Mouse (Mus musculus): ENCODE data around the gene Xrcc3.

Gene Xrcc3

DNA sequence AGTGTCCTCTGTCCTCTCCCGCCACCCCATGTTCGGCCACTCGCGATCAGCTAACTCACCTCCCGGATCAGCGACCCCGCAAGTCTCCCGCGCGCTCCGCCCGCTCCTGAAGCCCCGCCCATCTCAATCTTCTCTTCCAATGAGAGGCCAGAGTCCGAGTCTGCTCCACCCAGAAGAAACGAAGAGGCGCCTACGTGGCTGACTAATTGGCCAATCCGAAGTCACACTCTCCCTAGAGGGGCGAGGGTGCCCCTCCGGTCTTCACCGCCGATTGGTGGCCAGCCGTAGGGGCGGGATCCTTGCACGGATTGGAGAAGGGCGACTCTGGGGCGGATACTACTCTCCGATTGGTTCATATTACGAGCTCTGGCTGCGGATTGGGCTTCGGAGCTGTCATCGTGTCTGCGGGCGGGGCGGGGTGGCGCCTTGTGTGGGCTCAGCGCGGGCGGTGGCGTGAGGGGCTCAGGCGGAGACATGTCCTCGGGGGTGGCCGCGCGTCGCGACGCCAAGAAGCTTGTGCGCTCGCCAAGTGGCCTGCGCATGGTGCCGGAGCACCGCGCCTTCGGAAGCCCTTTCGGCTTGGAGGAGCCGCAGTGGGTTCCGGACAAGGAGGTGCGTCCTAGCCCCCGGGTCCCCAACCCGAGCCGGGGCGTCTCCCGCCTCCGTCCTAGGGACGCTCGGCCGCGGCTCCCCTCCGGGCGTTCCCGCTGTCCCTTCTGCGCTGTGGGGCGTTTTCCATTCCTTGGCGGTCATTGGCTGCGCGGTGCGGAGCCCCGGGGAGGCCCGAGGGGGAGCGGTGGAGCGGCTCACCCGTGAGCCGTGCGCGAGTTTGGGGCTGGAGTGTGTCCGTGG lies at the start of gene Xrcc3, which contains the start of gene Zfyve21:
TSS of gene Xrcc3 (minus strand) at position 108 of the 852 bp plus-strand sequence.
TSS of gene Zfyve21 (plus strand) at position 405 of the 852 bp plus-strand sequence.
- peak; percentile 91 for DNase-seq (ENCODE audit: extremely low read depth, low read depth, low spot score)

DNA sequence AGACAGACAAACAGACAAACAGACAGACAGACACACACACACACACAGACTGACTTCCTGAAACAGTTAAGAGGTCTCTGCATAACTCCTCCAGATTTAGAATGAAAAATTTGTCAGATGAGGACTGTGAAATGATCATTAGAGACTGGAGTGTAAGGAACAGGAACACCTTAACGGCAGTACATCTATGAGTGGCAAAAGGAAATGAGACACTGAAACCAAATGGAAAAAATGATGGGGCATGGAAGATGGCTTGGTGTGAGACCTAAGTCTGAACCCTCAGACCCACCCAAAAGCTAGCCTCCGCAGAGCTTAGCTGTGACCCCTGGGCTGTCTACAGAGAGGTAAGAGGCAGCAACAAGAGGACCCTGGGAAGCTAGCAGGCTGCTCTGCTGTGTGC lies 41.8 kb upstream of the Xrcc3 start:
- DNase-seq (ENCODE audit: extremely low read depth, low read depth, low spot score): no peak

DNA sequence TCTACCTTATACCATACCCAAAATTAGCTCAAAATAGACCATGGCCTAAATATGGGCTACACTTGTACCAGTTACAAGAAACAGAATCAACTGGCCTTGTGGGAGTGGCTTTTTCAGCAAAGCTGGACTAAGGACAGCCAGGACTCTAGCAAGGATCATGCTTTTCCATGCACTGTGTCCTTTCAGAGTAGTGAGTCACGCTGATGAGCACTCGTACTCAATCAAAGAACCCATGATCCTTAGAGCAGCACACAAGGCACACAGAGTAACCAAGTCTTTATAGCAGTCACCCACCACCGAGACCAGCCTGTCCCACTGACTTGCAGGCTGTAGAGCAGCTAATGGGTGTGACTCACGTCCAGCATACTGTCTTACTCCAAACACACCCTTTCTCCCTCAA lies 39.9 kb upstream of the Xrcc3 start:
- DNase-seq (ENCODE audit: extremely low read depth, low read depth, low spot score): no peak

DNA sequence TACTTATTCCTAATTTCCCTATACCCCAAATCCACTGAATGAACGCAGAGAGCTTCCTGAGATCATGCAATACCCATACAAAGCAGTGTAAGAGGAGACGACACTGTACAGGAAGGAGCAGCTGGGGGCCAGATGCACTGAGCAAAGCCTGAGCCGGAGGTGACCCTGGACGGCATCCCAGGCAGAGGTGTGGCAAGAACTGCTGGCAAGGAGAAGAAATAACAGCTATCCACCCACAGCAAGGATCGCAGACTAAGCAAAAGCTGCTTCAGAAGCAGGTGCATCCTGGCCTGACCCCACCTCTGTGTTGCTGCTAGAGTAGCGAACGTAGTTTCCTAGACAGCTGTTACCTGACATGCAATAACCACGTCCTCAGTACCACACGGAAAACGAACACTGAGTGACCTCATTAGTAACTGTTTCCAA lies 39.4 kb upstream of the Xrcc3 start:
- DNase-seq (ENCODE audit: extremely low read depth, low read depth, low spot score): peak; percentile 63

DNA sequence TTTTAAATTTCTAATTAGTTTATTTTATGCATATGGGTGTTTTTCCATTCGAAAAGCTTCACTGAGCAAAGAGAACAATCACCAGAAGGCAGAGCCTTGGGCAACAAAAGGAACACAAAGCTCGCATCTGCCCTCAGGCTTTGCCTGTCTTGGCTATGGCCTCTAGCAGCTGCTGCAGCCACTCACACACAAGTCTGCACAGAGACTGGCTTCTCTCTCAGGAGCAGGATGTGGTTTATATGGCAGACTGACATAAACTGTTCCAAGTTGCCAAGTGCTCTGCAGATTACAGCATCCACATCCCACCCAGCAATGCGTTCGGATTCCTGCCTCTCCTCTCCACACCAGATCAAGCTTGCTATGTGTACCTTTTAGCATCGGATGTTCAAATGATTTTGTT lies 38.1 kb upstream of the Xrcc3 start:
- no peak for DNase-seq (ENCODE audit: extremely low read depth, low read depth, low spot score)

DNA sequence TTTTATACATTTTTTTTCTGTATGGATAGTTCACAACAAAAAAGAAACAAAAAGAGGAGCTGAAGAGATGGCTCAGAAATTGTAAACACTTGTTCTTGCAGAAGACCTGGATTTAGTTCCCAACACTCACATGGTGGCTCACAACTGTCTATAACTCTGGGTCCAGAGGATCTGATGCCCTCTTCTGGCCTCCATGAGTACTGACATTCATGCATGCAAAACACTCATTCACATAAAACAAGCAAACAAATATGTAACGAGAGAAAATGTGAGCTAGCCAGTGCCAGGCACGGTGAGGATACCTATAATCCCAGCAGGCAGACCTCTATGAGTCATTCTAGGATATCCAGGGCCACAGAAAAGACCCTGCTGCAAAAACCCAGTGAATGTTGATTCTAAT lies 37.6 kb upstream of the Xrcc3 start:
- DNase-seq (ENCODE audit: extremely low read depth, low read depth, low spot score): no peak

DNA sequence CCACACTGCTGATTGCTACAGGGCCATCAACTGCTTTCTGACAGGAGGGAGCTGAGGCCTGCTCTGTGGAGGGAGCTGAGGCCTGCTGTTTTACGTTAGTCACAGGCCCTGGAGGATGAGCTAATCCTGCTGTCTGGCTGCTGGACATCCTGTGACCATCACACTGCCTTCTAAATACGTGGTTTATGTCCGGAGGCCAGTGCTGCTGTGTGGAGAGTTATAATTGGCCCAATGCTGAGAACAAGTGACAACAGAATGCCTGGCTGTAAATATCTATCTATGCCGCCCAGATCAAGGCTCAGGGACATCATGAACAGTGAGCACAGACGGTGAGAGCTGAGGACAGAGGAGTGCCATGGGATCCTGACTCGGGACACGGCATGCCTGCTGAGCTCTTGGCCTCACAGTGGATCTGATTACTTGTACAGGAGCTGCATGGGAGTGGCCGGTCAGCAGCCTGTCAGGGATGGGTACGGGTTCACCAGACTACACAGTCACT lies 34.7 kb upstream of the Xrcc3 start:
- no peak for DNase-seq (ENCODE audit: extremely low read depth, low read depth, low spot score)

DNA sequence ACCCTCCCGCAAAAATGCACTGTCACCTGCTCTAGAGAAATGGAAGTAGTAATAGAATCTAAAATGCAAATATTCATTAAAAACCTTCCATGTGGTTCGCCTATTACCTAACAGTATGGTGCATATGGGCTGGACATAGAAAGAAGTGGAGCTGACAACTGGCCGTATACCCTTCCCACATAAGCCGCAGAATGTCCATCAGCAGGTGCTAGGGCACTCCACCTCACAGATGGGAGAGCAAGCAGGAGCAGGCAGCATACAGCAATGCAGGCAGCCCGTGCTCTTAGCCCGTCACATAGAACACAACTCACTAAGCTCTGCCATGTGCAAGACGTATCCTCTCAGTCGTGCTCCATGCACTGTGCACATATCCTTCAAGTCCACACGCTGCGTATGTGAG lies 33.1 kb upstream of the Xrcc3 start:
- DNase-seq (ENCODE audit: extremely low read depth, low read depth, low spot score): no peak

DNA sequence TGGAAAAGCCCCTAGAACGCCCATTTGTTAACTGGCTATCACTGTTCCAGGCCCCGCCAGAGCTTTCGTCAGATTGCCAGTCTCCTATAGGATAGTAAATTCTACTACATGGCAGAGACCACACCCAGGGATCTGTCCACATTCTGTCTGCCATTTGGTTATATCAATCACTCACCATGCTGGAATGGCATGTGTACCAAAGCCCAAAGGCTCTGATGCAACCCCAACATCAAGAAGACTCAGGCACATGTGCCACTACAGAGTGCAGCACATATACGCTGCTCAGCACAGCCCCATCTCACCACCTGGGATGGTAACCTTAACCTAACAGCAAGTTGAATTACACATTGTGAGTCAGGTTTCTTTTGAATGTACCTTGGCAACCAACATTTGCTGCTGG lies 32.3 kb upstream of the Xrcc3 start:
- DNase-seq (ENCODE audit: extremely low read depth, low read depth, low spot score): no peak

DNA sequence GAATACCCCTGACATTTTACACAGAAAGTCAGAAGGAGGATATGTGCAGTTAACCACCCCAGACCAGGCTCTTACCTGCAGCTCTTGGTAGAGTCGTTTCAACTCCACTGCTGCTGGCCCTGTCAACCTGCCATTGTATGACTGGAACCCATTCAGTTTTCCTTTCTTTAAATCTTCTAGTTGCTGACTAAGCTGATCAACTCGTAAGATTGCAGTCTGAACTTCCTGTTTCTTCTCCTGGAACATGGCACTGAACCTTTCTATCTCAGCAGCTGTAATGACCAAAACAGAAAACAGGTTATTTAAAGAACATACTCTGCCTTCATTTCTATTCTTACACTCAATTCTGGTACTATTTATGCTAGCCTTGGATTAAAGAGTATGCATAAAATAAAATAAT lies 29.8 kb upstream of the Xrcc3 start:
- no peak for DNase-seq (ENCODE audit: extremely low read depth, low read depth, low spot score)

DNA sequence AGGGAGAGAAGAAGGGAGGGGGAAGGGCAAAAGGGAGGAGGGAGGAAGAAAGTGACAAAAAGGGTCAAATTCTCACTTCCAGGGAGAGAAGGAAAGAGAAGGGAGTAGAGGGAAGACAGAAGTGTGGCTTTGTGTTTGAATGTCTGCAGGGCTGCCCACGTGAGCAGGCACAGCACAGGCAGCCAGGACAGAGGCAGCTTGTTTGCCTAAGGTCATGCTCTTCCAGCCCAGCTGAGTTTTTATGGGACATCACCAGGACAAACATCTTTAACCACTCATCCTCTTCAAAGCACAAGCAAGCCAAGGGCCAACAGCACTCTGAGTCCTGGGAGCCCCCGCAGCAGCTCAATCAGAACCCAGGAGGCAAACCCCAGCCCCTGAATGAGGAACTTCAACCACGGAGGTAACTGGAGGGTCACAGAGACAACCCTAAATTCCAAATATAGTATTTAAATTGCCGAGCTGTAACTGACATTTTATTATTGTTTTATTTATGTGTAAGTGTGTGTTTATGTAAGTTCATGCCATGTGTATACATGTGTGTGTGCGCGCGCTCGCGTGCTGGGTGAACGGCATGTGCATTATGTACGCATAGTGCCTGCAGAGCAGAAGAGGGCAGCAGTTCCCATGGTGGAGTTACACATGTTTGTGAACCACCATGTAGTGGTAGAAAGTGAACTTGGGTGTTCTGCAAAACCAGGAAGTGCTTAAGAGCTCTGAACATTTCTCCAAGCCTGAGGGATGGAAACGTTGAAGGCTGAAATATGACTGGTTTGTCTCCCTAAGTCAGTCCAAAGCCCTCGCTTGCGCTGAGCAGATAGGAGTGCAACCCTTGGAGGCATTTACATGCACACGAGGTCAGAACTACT lies 29.1 kb upstream of the Xrcc3 start:
- DNase-seq (ENCODE audit: extremely low read depth, low read depth, low spot score): no peak

DNA sequence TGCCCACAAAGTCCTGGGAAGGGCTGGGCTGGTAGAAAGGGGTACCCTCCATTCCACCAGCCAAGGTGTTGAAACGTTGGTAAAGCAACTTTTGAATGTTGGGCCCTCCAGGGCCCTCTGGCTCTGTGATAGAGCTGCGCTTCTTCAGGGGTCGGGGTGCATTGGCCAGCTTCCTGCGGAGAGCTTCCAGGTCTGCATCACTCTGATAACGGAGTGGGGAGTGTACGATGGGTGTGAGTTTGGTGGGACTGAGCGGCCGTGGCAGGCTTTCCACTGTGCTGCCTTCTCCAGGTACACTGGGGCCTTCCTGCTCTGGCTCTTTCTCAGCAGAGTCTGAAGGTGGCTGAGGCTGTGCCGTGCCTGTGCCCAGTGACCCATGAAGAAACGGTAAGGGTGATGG lies 19.8 kb upstream of the Xrcc3 start:
- no peak for DNase-seq (ENCODE audit: extremely low read depth, low read depth, low spot score)

DNA sequence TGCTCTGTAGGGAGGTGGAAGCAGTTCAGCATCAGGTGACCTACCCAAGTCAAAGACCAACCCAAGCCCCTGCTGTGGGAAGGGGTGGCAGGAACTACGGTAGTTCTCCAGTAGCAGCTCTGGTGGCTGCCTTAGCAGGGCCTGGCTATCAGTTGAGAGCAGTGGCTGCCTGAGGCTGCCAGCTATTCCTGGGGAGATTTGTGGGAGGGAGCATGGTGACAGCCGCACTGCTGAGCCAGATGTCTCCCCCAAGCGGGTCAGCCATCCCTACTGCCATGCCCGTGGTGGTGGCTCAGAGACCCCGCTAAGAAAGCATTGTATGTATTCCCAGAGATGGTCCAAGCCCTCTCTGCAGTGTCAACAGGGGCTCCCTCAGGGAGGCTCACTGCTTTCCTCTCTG lies 19.0 kb upstream of the Xrcc3 start:
- no peak for DNase-seq (ENCODE audit: extremely low read depth, low read depth, low spot score)

DNA sequence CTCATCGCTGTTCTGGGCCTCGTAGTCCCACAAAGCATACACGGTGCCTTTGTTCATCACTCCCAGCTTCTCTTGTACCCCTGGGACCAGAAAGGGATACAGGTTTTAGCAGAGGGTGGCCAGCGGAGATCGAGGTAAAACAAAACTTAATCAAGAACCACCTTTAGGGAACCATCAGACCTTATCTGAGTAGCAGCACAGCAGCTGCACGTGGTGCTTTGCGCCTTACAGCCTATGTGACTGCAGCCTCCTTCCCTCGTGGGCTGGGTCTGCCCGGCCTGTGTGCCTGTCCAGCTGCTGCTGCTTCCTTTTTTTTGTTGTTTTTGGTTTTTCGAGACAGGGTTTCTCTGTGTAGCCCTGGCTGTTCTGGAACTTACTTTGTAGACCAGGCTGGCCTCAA lies 16.7 kb upstream of the Xrcc3 start:
- no peak for DNase-seq (ENCODE audit: extremely low read depth, low read depth, low spot score)

DNA sequence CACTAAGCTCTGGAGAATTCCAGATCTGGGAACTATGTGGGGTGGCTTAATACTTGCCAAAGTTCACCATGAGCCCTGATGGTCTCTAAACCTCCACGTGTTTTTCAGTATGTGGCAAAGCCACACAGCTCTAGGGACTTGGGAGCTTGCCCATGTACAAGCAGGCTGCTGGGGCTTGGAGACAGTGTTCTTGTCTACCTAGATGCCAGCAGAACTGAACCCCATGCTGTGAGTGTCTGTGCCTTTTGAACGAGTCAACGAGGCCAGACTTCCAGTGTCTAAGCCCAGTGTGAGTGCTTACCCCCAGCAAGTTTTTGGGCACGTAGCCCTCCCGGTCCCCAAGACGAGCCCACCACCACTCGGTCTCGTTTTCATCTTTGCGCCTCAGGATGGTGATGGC lies 16.3 kb upstream of the Xrcc3 start:
- DNase-seq (ENCODE audit: extremely low read depth, low read depth, low spot score): no peak

DNA sequence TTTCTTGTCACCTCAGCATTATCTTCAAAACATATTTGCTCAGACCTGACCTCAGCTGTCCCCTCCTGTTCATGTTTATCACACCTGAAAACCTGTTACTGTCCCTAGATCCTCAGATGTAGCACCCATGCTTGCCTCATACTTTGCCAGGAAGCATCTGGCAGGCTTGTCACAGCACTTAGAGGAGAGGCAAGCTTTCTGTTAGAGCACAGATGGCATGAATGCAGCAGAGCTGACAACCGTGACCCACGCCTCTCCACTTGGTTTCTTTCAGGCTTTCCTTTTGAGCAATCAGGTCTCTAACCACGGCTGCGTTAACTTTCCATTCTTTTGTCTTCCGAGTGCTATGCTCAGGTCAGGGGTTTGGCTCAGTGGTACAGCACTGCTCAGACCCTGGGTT lies 15.8 kb upstream of the Xrcc3 start:
- no peak for DNase-seq (ENCODE audit: extremely low read depth, low read depth, low spot score)

DNA sequence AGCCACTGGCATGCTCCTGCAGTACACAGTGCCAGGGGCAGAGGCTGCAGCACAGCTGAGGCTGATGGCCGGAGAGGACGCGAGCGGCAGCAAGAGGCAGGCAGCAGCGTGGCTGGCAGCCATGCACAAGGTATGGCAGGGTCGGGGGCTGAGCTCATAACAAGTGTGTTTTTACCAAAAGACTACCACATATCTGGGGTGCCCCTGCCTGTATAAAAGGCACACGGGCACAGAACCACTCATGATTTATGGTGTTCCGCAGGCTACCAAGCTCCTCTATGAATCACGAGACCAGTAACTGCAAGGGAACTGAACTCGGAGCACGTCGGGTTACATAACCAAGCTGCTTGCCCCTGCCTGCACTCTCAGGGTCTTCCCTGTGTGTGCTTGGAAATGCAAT lies 13.9 kb upstream of the Xrcc3 start:
- no peak for DNase-seq (ENCODE audit: extremely low read depth, low read depth, low spot score)

DNA sequence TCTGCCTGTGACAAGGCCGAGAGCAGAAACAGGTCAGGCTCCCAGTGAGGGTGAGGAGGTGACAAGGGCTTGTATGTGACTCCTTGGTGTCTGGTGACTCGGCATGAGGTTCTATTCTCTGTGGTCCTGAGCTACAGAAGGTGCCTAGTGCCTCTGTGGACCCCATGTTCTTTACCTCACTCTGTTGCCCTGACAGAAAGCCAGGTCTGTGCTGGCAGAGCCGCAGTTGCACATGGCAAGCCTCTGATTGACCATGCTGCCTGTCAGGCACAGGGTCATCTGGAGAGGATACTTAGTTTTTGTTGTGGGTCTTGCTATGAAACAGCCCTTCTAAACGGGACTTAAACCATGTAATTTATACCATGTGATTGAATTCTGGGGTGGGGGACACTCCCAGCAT lies 8.3 kb upstream of the Xrcc3 start:
- no peak for DNase-seq (ENCODE audit: extremely low read depth, low read depth, low spot score)

DNA sequence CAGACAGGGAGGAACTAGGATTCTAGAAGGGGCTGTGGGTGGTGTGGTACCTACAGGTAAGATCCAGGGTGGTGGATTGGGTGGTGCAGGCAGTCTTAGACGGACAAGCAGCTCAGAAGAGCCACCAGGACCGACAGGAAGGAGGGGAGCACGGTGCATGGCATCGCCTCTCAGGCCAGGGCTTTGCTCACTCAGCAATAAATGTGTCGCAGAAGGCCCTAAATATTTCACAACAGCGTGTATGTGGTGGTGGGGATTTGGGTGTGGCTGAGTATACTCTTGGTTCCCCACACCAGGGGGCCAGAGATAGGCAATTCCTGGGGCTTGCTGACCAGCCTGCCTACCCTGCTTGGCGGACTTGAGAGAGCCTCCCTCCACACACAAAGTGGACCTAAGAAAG lies 7.0 kb upstream of the Xrcc3 start:
- no peak for DNase-seq (ENCODE audit: extremely low read depth, low read depth, low spot score)

DNA sequence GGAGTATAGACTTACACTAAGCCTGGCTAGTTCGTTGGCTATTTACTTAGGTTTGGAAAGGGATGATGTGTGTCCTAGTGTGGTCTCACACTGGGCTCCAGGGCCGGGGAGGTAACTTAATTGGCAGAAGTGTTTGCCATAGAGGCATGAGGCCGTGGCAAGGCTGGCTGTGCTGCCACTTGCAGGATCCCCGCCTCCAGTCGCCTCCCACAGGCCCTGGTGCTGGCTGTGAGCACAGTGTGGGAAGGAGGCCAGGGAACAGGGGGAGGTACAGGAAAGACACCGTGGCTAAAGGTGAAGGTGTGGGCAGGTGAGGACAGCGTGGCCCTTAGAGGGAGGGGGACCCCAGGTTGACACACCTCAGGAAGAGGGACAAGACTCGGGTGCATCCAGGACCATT lies 6.3 kb upstream of the Xrcc3 start:
- DNase-seq (ENCODE audit: extremely low read depth, low read depth, low spot score): no peak

DNA sequence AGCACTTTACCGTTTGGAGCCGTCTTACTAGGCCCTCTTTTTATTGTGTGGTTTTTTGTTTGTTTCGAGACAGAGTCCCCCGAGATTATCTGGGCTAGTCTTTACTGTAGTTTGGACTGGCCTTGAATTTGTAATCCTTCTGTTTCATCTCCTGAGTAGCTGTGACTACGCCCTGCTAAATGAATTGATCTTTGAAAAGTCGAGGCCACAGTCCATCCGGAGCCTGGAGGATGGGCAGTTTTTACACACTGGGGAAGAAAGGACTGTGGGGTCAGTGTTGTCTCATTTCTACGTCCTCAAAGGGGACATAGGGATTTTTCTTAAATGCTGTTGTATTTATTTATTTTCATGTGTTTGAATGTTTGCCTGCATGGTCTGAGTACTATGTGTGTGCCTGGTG lies 4.3 kb upstream of the Xrcc3 start:
- DNase-seq (ENCODE audit: extremely low read depth, low read depth, low spot score): no peak

DNA sequence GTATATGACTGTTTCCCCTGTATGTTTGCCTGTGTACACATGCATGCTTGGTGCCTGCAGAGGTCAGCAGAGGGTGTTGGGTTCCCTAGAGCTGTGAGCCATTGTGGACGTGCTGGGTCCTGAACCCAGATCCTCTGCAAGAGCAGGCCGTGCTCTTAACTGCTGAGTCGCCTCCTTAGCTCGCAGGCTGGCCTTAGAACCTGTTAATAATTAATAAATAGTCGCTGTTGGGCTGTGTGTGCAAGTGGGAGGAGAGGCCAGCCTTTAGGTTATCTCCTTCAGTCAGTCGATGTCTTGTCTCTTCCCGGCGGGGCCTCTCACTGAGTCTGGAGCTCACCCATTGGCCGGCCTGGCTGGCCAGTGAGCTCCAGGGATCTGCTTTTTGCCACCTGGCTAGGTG lies 3.3 kb upstream of the Xrcc3 start:
- DNase-seq (ENCODE audit: extremely low read depth, low read depth, low spot score): no peak
